Mouse (Mus musculus) heart, postnatal 14 days (tissue): ENCODE results near the gene Tbcb. TPM values are rescaled to one million over a fixed set of nuclear protein-coding genes. Genes with fewer than 3 reads are reported as not detected.
A peak's percentile ranks its signal among the peaks of the same experiment; 100 is the strongest.
"Not testable (repeated sequence)": the region's sequence is repeated elsewhere in the genome, so short reads cannot be mapped to it uniquely, and the experiment has no call there.

Source experiments
- DNase-seq, 2 experiments: peaks; one replicate each; pipeline ENCODE4 v3.0.0; 2021 to 2022
- intact Hi-C: fragments of 180-260 bp; cut with DNase I; formaldehyde crosslinking; loops from one replicate; pipeline ENCODE4 v1.15.1; 2025
- total RNA-seq, 2 experiments: library from RNA; stranded (reverse); gene quantifications; 2 replicates each; pipeline ENCODE4 v1.2.3; 2021

Gene Tbcb
- total RNA-seq, 2 experiments from 2014 or later = 47.4 to 60.8 TPM

DNA sequence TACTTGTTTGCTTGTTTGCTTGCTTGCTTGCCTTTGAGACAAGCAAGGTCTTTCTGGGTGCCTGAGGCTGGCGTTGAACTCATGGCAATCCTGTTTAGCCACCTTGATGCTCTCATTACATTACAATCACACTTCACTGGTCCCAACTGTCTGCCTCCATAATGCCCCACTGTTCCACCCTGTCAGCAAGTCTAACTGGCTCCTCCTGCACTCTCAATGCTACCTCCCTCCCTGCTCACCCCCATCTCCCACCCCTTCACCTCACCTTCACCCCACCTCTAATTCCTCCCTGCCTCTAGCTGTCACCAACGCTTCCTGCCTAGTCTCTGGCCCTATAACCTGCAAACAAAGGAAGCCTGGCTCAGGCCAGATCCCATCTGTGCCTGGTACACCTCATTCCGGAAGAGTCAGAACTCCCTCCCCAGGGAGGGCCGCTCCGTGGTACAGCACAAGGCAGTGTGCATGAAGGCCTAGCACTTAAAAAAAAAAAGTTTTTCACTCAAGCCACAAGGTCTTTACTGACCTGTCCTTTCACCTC is 34.4 kb downstream of the Tbcb start:
- DNase-seq = no peak
- intact Hi-C loops = loop anchor here (2.0 kb wide), 1 partner anchor 13 kb away; the partner anchor contains the start of gene Cox7a1

DNA sequence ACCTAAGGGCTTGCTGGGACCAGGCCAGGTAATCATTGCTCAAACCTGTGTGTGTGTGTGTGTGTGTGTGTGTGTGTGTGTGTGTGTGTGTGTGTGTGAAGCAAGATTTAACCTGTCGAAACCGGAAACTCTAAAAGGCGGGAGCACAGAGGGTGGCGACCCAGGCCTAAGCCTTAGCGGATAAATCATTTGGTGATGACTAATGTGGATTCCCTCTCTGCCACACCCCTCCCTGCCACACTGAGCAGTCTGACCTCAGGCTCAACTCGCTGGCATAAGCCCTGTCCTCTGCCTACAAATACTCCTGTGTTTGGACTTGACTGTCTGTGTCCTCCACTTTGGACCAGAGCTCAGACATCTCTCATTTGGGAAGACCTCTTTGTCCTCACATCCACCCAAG is 35.9 kb downstream of the Tbcb start:
- intact Hi-C loops = no loop called here
- DNase-seq = no peak

DNA sequence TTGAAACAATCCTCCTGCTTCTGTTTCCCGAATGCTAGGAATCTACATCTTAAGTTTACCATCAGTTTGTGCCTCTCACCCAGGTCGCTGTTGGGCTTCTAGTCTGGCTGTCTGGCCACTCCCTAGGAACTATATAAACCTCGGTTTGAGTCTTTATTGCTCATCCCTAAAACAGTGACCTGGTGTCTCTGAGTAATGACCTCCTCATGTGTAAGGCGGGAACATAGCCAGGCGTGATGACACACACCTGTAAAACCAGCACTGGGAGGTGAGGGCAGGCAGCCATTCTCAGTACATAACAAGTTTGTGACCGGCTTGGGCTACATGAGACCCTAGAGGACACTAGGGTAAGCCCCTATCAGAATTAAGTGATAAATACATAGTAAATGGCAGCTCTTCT is 36.6 kb downstream of the Tbcb start:
- no peak for DNase-seq
- intact Hi-C loops = no loop called here

DNA sequence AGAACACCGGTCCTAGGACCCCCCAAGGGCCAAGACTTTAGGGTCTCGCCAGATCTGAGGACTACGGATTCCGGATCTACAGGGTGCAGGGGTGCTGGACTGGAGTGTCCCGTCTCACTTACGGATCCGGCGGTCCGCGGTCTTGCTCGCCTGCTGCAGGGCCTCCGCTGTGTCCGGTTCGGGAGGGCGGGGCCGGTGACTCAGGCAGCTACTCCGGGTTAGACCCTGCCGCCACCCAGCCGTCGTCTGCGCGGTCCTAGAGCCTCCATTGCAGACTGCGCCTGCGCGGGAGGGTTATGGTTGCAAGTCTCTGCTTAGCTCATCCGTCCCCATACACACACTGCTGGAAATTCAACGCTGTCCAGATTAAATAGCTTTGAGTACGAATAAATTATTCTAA is 37.2 kb downstream of the Tbcb start:
- intact Hi-C loops = no loop called here

DNA sequence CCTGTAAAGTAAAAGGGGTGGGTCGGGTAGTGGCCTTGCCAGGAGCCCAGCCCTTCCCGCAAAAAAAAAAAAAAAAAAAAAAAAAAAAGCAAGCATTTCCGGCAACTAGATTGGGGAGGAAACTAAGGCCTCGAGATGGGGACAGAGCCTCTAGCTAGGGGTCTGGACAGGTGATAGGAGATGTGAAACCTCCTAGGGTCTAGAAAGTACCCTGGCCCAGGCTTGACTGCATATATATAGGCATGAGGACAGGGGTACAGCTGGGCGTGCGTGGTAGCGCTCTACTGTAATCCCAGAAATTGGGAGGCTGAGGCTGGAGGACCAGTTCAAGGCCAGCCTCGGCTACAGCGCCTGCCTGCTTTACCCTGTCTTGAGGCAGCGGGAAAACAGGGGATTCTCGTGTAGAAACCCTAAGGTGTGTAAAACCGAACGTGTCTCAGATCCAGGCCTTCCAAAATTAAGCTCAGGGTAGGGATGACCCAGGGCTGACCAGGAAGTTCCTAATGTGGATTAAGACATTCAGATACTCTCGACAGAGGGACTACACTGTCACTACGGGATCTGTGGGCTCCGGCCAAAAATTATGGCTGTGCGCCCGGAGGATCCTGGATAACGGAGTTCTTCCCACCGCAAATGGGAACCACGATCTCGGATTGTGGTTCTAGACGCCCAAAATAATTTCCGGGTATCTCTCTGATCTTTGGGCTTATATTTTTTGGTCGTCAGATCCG is 37.8 kb downstream of the Tbcb start:
- DNase-seq = peak; percentile 57 to 70
- intact Hi-C loops = no loop called here

More for the DNA sequence above, 37.2 kb downstream of the Tbcb start:
- peak; percentile 97 to 98 for DNase-seq

DNA sequence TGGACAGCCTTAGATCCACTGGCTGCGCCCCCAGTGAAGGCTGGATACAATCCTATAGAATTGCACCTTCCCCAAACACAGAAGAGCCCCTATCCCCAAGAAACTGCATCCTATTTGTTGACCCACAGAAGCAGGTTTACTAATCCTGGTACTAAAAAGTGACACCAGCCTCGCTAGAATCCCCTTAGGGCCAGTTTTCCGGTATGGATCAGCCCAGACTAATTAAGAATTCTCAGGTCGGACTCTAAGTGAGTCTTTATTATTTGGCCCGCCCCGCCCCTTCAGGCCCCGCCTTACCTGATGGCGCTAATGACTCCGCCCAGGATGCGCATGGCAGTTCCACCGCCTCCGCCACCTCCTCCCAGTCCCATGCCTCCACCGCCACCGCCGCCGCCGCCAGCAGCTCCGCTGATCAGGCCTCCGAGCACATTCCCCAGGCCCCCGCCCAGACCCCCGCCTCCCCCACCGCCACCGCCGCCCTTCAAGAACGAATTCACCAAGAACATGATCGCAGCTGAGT is 38.4 kb downstream of the Tbcb start:
- intact Hi-C loops = no loop called here
- peak; percentile 75 to 79 for DNase-seq

DNA sequence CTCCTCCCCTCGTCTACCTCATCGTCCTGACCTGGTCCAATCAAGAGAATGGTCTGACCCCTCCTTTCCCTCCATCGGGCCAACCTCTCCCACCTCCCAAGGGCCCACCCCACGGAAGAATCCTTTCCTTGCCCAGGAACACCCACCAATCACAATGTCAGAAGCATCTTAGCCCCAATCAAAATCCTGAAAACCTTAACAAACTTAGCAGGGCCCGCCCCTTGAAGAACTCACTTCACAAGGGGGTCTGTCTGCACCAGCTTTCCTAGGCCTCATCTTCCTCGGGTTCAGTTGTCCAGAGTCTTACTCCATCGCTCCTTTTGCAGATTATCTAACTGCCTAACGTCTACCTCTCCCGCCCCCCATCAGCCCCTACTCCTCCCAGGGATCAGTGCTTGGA is 39.1 kb downstream of the Tbcb start:
- DNase-seq = no peak
- intact Hi-C loops = no loop called here

DNA sequence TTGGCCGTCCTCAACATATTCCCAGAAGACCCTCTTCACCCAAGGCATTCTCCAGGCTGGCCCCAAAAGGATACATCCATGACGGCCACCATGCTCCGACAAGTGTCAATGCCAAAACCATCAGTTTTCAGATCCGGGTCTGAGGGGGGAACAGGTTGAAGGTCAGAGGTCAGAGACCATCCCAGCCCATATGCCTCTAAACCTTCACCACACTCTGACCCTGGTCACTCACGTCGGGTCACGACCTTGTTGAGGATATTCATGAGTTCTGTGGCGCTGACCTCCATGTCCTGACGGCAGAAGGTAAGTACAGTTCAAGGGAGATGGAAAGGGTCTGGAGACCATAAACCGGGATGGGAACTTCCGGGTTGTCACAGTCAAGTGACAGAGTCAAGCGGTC is 40.0 kb downstream of the Tbcb start:
- no peak for DNase-seq
- intact Hi-C loops = no loop called here

DNA sequence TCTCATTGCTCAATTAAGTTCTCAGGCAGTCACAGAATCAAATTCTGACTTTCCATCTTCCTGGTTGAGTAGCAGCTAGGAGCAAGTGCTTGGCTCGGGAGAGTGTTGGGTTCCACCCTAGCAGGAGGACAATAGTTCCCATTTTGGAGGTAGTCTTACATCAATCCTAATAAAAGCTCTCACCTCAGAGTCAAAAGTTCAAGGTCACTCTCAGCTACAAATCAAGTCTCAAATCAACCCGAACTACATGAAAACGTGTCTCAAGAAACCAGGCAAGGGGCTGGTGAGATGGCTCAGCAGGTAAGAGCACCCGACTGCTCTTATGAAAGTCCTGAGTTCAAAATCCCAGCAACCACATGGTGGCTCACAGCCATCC is 43.0 kb downstream of the Tbcb start:
- no peak for DNase-seq
- intact Hi-C loops = no loop called here

DNA sequence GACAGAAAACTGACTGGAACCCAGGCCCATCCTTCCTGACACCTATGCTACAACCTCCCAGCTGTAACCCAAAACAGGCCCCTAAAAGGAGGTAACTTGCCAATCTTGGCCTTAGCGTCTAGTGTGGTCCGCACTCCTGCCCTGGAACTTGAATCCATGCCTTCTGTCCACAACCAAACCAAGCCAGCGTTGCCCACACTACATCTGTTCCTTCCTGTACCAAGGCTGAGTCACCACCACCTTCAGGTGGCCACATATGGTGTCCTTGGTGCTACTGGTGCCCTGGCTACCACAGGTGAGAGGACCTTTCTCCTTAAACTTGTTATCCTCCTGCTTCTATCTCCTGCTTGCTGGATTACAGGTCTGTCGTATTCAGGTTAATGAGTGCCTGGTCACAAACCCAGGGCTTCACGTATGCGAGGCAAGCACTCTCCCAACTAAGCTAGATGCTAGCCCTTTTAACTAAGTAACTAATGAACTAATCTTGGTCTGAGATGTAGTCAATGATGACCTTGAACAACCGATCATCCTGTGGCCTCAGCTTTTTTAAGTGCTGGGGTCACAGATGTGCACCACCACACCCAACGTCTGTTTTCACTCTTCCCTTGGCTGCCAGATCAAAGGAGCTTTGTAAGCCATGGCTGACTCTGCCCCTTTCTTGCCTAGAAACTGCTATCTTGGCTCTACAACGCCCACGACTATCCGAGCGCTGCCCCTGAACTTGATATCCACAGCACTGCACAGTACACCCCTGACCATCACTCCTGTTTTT is 43.5 kb downstream of the Tbcb start:
- intact Hi-C loops = no loop called here
- no peak for DNase-seq

DNA sequence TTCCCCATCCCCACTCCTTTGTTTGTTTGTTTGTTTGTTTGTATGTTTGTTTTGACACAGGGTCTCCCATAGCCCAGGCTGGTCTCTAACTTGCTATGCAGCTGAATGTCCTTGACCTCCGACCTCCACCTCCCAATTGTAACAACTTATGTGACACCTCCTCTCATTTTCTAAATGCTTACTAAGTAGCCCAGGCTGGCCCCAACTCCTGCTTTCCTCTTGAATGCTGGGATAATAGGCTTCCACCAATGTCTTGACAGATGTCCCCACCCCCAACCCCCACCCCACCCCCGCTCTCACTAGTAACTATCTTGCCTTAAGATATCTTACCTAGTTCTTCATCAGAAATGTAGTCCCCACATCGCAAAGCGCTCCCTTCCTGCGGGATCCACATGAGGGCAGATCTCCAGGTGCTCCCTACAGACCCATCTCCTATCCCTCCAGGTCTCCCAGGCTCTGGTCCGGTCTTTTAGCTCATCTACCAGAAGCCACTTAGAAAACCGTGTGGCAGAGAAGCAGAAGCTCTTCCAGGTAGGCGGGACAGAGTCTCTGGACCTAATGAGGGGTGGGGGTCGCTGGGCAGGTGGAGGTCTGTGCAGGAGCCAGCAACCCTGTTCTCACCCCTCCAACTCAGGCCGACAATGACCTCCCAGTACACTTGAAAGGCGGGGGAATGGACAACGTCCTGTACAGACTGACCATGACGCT is 47.3 kb downstream of the Tbcb start:
- intact Hi-C loops = loop anchor here (2.0 to 5.0 kb wide), 2 partner anchors 14 to 33 kb away; partner anchors contain the start of gene Capns1
- no peak for DNase-seq

DNA sequence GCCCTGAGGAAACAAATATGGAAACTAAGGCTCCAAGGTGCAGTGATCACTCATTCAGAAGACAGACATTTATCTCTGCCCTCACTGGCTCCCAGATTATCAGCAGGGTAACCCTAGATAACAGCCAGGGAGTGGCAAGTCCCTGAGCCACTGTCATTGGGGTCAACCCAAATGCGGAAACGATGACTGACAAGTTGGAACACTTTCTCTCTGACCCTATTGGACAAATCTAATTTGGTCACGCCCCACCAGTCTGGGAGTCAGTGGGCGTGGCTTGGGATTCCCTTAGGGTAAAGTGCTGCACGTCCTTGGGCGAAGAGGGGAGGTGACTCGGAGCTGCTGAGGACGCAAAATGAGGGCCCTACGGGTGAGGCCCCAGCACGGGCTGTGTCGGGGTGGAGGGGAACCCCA is 48.2 kb downstream of the Tbcb start, which contains the start of gene Cox7a1:
TSS of gene Cox7a1 (plus strand) at position 266 of the 411 bp plus-strand sequence.
- peak; percentile 87 to 93 for DNase-seq
- intact Hi-C loops = loop anchor here (2.0 to 5.0 kb wide), 2 partner anchors 15 to 33 kb away; partner anchors contain the start of gene Capns1

DNA sequence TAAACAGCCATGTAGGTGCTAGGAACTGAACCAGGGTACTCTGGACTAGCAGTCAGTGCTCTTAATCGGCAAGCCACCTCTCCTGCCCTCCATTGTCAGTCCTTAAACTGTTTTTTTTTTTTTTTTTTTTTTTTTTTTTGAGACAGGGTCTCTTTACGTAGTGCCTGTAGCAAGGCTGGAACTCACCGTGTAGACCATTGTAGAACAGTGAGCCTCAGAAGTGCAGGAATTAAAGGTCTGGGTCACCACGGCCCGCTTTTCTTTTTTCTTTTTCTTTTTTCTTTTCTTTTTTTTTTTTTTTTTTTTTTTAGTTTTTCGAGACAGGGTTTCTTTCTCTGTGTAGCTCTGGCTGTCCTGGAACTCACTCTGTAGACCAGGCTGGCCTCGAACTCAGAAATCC is 48.9 kb downstream of the Tbcb start:
- DNase-seq = not testable (repeated sequence)
- intact Hi-C loops = loop anchor here (5.0 kb wide), 1 partner anchor 34 kb away; no protein-coding TSS in a partner anchor

DNA sequence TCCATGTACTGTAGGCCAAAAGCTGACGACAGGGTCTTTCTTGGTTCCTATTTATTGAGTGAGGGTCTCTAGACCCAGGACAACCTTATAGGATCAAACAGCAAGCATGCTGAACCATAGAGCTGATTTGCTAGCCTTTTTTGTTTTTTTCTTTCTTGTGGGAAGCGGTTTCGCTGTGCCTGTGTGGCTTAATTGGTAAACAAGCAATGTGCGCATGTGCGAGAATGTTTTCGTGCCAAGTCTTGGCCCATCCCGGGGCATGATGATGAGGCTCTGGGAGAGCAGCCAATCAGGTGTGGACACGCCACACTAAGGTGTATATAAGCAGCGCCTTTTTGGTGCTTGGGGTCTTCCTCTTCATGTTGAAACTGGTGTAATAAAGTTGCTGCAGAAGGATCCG is 50.1 kb downstream of the Tbcb start:
- not testable (repeated sequence) for DNase-seq
- intact Hi-C loops = loop anchor here (1.0 to 5.0 kb wide), 2 partner anchors 22 to 35 kb away; no protein-coding TSS in a partner anchor

DNA sequence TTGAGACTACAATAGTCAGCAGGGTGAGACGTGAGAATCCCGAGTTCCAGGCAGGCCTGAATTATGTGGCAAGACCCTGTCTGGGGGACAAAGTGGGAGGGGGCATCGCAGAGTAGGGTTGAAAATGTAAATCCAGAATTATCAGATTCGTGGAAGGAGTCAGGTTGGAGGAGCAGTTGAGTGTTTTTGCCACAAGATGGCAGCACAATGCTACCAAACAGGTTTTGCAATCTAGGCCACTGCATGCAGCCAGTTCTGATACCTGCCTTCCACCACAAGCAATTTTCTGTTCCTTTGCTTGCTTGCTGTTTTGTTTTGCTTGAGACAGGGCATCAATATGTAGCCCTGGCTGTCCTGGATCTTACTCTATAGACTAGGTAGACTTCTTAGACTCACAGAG is 50.8 kb downstream of the Tbcb start:
- peak; percentile 73 to 83 for DNase-seq
- intact Hi-C loops = loop anchor here (1.0 to 5.0 kb wide), 2 partner anchors 23 to 36 kb away; no protein-coding TSS in a partner anchor

DNA sequence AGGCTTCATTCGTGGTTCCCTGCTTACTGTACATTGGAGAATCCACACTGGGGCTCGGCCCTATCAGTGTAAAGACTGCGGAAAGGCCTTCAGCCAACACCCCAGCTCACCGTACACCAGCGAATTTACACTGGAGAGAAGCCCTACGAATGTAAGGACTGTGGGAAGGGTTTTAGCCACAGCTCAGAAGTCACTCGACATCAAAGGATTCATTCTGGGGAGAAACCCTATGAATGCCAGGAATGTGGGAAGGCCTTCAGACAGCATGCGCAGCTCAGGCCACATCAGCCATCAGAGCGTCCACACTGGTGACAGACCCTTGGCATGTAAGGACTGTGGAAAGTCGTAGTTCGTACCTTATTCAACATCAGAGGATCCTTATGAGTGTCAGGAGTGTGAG is 53.8 kb downstream of the Tbcb start:
- intact Hi-C loops = no loop called here
- DNase-seq = no peak

DNA sequence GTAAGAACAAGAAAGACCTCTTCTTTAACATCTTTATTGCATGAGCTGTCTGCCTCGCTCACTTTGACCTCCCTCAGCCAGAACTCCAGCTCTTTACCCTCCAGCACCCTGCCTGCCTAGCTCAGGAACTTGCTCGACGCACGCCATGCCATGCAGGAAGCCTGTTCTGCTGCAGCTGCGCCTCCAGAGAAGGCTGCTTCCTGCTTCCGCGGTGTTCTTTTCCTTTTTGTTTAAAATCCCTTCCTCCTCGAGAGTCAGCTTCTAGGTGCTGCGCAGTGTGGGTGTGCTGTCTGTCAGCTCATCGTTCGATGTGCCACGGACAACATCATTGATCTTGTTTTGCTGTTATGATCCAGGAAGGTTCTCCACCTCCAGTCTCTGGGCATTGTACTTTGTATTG is 55.6 kb downstream of the Tbcb start:
- DNase-seq = no peak
- intact Hi-C loops = no loop called here
